Mouse (Mus musculus): ENCODE data around the gene Dppa1. TPM values are rescaled to one million over a fixed set of nuclear protein-coding genes. Genes with fewer than 3 reads are reported as not detected.

The Dppa1 gene
- polyA plus RNA-seq, 1 experiment from 2014 or later = not detected

GRCm38 (mm10) chr11:46569107-46569506, 60.0 kb downstream of the Dppa1 start:
- H3K4me1 ChIP-seq (replicated peaks; ENCODE audit: control insufficient read depth, insufficient read depth, low read length) = no peaks in the 10 kb centered on the region
- H3K27me3 ChIP-seq (replicated peaks; ENCODE audit: control insufficient read depth, insufficient read depth, low read length) = no peaks in the 10 kb centered on the region

GRCm38 (mm10) chr11:46565967-46566366, 63.1 kb downstream of the Dppa1 start:
- 88% methylated on average over 2 of the region's 2 CpGs for WGBS
- H3K27me3 ChIP-seq (replicated peaks; ENCODE audit: control insufficient read depth, insufficient read depth, low read length) = no peaks in the 10 kb centered on the region

More at GRCm38 (mm10) chr11:46569107-46569506, 60.0 kb downstream of the Dppa1 start:
- Histone ChIP-seq H3K9ac (ENCODE audit: low read depth, low read length) (no peak overlapping the region), H3K9me3 (ENCODE audit: control insufficient read depth, low read length) (no peaks in the 10 kb centered on the region), H3K4me2 (no peak overlapping the region), H3K36me3 (ENCODE audit: control insufficient read depth, insufficient read depth, low read length) (no peaks in the 10 kb centered on the region), H3K4me3 (ENCODE audit: low read depth, low read length) (no peak overlapping the region), H3K27ac (ENCODE audit: low read depth, low read length) (no peak overlapping the region)
- ATAC-seq (replicated peaks; ENCODE audit: low FRiP score) (no peak), DNase-seq (ENCODE audit: low spot score) (no peak)
- WGBS = 83% methylated on average over 1 of the region's 1 CpGs

GRCm38 (mm10) chr11:46564671-46565070, 64.4 kb downstream of the Dppa1 start:
- Histone ChIP-seq H3K9me3 (ENCODE audit: control insufficient read depth, low read length) (no peaks in the 10 kb centered on the region), H3K9ac (ENCODE audit: low read depth, low read length) (no peak overlapping the region), H3K4me3 (ENCODE audit: low read depth, low read length) (no peak overlapping the region), H3K36me3 (ENCODE audit: control insufficient read depth, insufficient read depth, low read length) (no peaks in the 10 kb centered on the region), H3K4me1 (replicated peaks; ENCODE audit: control insufficient read depth, insufficient read depth, low read length) (no peaks in the 10 kb centered on the region), H3K27me3 (replicated peaks; ENCODE audit: control insufficient read depth, insufficient read depth, low read length) (no peaks in the 10 kb centered on the region), H3K27ac (ENCODE audit: low read depth, low read length) (no peak overlapping the region), H3K4me2 (no peak overlapping the region)
- DNase-seq (ENCODE audit: low spot score) = no peak
- WGBS = 64% methylated on average over 1 of the region's 1 CpGs
- ATAC-seq (replicated peaks; ENCODE audit: low FRiP score) = no peak

More at GRCm38 (mm10) chr11:46565967-46566366, 63.1 kb downstream of the Dppa1 start:
- Histone ChIP-seq H3K9ac (ENCODE audit: low read depth, low read length) (no peak overlapping the region), H3K4me3 (ENCODE audit: low read depth, low read length) (no peak overlapping the region), H3K36me3 (ENCODE audit: control insufficient read depth, insufficient read depth, low read length) (no peaks in the 10 kb centered on the region), H3K4me1 (replicated peaks; ENCODE audit: control insufficient read depth, insufficient read depth, low read length) (no peaks in the 10 kb centered on the region), H3K4me2 (no peak overlapping the region), H3K27ac (ENCODE audit: low read depth, low read length) (no peak overlapping the region), H3K9me3 (ENCODE audit: control insufficient read depth, low read length) (no peaks in the 10 kb centered on the region)
- ATAC-seq (replicated peaks; ENCODE audit: low FRiP score) (no peak), DNase-seq (ENCODE audit: low spot score) (no peak)

GRCm38 (mm10) chr11:46561096-46561495, 68.0 kb downstream of the Dppa1 start:
- WGBS = 67% methylated on average over 4 of the region's 4 CpGs
- H3K4me3 ChIP-seq (ENCODE audit: low read depth, low read length) = no peak overlapping the region

More at GRCm38 (mm10) chr11:46561096-46561495, 68.0 kb downstream of the Dppa1 start:
- Histone ChIP-seq H3K27ac (ENCODE audit: low read depth, low read length) (no peak overlapping the region), H3K4me1 (replicated peaks; ENCODE audit: control insufficient read depth, insufficient read depth, low read length) (no peaks in the 10 kb centered on the region), H3K36me3 (ENCODE audit: control insufficient read depth, insufficient read depth, low read length) (no peaks in the 10 kb centered on the region), H3K27me3 (replicated peaks; ENCODE audit: control insufficient read depth, insufficient read depth, low read length) (no peaks in the 10 kb centered on the region), H3K9me3 (ENCODE audit: control insufficient read depth, low read length) (no peaks in the 10 kb centered on the region), H3K4me2 (no peak overlapping the region), H3K9ac (ENCODE audit: low read depth, low read length) (no peak overlapping the region)
- DNase-seq (ENCODE audit: low spot score) = no peak
- no peak for ATAC-seq (replicated peaks; ENCODE audit: low FRiP score)

Other genes starting within 250 kb of the Dppa1 start
- 0.05 and 0.14 TPM in 2 replicates for gene Itk, start 239.7 kb downstream of the Dppa1 start, polyA plus RNA-seq (2014; fragmentation: Nextera tagmentation; extraction: Ambion mirVana)
- not detected in 2 replicates for gene Fam71b, start 232.7 kb downstream of the Dppa1 start, polyA plus RNA-seq (2014; fragmentation: Nextera tagmentation; extraction: Ambion mirVana)
- 89.0 and 94.6 TPM in 2 replicates for gene Med7, start 192.3 kb downstream of the Dppa1 start, polyA plus RNA-seq (2014; fragmentation: Nextera tagmentation; extraction: Ambion mirVana)
- 0.15 TPM in 1 of 2 replicates, not detected in the other for gene Havcr2, start 174.3 kb downstream of the Dppa1 start, polyA plus RNA-seq (2014; fragmentation: Nextera tagmentation; extraction: Ambion mirVana)
- gene Gm12169, start 105.0 kb downstream of the Dppa1 start, polyA plus RNA-seq (2014; fragmentation: Nextera tagmentation; extraction: Ambion mirVana) = not detected in 2 replicates
- not detected in 2 replicates for gene BC053393, start 57.7 kb downstream of the Dppa1 start, polyA plus RNA-seq (2014; fragmentation: Nextera tagmentation; extraction: Ambion mirVana)
- gene Timd2, start 77.8 kb upstream of the Dppa1 start, polyA plus RNA-seq (2014; fragmentation: Nextera tagmentation; extraction: Ambion mirVana) = 4.8 and 6.7 TPM in 2 replicates
- gene Havcr1, start 105.8 kb upstream of the Dppa1 start, polyA plus RNA-seq (2014; fragmentation: Nextera tagmentation; extraction: Ambion mirVana) = 0.12 and 0.22 TPM in 2 replicates
- 6.6 and 6.8 TPM in 2 replicates for gene Timd4, start 181.5 kb upstream of the Dppa1 start, polyA plus RNA-seq (2014; fragmentation: Nextera tagmentation; extraction: Ambion mirVana)